Mouse (Mus musculus) ovary, postnatal 10 days (tissue): Measurements from ENCODE around the gene Ptpn6.
A peak's percentile ranks its signal among the peaks of the same experiment; 100 is the strongest.

ENCODE experiments used
- DNase-seq: peaks from one replicate; pipeline ENCODE4 v3.0.0; 2022; ENCODE audit warnings: low spot score

The Ptpn6 gene

DNA sequence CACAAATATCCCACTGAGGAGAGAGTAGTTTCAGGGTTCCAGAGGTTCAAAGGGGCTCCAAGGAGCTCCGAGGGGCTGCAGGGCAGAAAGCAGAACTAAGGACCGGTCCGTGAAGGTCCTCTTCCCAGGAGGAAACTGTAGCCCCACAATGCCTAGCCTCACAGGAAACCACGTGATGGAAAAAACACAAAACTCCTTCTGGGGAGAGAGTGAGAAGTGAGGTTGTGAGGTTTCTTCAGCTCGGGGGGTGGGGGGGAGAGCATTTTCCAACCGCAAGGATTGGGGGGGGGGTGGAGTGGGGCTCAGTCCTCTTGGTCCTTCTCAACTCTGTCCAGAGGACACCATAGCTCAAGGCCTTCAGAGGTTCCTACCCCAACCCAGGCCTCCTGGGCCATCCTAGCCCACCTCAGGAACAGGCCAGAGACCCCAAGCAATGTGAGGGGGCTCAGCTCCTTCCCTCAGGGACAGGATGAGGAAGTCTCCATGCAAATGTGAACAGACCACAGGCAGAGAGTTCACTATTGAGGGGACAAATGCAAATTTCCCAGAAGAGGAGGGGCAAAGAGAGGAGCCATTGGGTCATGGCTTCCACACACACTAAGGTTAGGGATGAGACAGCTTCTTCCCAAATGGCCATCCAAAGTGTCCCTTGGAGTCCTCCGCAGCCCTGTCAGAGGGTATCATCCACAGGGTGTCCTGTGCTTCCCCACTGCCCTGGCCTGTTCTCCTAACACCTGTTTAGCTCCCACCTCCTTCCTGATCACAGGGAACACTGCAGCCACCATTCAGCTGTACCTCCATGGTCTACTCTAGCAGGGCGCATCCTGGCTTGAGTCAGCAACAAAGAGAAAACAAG is 8.4 kb downstream of the Ptpn6 start:
- no peak for DNase-seq

DNA sequence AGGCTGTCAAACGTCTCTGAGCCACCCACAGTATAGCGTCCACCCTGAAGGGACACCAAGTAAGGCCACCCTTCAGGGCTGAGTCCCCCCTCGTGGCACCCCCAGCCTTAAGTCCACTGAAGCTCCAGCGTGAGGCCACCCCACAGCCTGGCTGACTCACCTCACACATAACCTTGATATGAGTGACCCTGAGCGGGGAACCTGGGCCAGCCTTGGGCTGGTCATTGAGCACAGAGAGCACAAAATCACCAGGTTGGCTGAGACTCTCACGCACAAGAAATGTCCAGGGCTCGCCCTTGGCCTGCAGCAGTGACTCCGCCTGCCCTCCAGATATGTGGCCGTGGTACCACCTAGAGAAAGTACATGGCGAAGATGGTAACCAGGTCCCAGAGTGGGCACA is 9.9 kb downstream of the Ptpn6 start:
- no peak for DNase-seq

DNA sequence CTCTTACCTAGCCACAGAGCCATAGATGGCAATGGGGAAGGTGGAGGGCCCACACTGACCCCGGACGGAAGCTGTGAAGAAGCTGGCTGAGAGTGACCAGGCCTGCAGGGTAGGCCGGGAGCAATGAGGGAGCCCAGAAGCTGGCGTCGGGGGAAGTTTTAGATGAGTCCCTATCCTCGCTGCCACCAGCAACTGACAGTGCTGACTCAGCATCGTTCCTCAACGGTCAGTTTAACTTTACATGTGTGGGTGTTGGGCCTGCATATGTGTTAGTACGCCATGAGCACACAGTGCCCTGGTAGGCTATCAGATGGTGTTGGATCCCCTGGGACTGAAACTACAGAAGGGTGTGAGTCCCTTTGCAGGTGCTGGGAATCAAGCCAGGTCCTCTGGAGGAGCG is 14.0 kb downstream of the Ptpn6 start:
- DNase-seq: no peak

DNA sequence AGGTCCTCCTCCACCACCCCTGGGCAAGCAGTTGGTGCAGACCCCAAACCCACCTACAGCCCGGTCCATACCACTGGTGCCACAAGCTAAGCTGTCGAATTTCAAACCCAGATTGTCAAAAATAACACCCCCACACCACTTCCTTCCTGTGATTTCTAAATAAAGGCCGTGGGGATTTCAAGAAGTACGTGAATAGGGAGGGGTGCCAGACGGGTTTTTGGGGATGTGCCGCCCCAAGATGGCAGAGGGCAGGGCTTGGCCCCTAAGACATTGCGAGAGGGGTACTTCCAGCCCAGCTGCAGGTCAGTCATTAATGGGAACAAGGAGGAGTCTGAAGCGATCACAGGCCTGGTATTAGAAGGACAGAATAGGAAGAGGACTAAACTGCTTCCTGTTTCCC is 15.0 kb downstream of the Ptpn6 start:
- DNase-seq: no peak

DNA sequence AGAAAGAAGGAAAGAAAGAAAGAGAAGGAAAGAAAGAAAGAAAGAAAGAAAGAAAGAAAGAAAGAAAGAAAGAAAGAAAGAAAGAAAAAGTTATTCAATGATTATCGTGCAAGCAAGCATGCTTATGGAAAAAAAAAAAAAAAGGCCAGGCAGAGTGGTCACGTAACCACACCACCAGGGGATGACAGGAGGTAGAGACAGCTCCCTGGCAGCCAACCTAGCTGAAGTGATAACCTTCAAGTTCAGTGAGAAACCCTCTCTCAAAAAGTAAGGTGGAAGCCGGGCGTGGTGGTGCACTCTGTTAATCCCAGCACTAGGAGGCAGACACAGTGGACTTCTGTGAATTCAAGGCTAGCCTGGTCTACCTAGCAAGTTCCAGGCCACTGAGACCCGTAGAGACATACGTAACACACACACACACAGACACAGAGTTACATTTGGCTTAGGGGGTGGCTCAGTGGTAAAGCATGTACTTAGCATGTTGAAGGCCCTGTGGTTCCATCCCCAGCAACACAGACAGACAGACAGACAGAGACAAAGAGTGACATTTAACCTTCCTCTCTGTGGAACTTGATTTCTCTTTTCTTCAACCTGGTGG is 15.5 kb downstream of the Ptpn6 start:
- no peak for DNase-seq

DNA sequence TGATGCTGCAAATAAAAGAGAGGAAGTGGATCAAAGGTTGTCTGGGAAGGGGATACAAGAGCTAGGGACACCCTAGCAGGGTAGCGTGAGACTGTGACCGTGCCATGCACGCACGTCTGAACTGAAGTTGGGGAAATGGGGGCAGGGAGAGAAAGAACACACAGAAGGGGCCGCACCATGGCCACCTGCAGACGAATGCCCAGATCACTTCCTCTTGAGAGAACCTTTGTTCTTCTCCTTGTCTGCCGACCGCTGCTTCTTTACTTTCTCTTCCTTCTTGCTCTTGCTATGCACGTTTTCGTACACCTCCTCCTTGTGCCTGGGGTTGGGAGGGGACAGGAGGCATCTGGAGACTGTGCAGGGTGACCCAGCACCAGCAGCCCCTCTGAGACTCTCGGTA is 17.6 kb downstream of the Ptpn6 start:
- no peak for DNase-seq

DNA sequence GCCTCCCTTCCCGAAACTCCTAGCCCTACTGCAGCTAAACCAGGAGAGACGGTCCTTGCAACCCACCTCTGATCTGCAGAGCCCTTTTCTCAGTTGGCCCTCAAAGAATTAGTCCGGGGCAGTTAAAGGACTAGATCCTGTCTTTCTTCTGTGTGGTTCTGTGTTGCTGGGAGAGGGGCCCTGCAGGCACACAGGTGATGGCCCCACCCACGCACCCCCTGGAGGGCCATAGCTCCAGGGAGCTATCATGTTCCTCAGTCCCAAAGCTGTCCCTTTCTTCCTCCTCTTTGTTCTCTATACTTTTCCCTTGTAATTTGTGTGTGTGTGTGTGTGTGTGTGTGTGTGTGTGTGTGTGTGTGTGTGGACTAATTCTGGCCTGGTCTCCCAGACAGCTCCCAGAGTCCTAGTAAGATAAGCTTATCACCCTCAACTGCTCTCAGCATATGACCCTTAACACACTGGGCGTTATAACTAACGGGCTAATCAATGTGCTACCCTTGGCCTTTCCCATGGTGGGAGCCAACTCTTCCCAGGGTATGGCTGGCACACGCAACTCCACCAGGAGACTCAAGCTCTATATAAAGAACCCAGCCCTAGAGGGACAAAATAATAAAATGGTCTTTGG is 19.0 kb downstream of the Ptpn6 start:
- DNase-seq: no peak

DNA sequence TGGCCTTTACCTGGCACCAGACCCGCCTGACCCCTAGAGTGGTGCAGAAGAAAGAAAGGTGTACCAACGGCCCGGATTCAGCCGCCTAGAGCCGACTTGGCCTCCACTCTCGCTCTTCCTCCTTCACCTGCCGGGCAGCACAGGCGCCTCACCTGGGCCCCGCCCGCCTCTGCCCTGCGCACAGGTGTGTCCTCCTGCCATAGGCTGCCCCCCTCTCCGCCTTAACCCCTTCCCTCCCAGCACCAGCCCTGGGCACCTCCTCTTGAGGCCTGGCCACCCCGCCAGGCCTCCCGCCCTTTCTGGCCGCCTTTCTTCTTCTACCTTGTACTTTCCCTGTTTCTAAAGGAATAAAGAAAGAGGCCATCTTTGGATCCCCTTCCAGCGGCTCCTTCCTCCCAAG is 19.8 kb downstream of the Ptpn6 start:
- no peak for DNase-seq

DNA sequence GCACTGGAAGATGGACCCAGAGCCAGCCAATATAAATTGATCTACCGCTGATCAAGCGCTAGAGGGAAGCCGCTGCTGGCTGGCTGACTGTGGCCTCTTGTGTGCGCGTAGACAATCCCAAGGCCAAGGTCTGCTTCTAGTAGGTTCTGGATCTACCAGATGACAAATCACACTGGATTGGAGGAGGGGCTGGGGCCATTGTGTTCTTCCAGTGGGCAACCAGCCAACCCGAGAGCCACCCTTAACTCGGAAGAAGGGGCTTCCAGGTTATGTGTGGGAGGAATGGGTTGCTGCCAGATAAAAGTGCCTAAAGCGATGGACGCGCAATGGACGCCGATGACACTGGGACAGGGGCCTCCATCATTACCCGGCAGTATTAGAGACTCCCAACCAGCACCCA is 20.5 kb downstream of the Ptpn6 start:
- DNase-seq: no peak

DNA sequence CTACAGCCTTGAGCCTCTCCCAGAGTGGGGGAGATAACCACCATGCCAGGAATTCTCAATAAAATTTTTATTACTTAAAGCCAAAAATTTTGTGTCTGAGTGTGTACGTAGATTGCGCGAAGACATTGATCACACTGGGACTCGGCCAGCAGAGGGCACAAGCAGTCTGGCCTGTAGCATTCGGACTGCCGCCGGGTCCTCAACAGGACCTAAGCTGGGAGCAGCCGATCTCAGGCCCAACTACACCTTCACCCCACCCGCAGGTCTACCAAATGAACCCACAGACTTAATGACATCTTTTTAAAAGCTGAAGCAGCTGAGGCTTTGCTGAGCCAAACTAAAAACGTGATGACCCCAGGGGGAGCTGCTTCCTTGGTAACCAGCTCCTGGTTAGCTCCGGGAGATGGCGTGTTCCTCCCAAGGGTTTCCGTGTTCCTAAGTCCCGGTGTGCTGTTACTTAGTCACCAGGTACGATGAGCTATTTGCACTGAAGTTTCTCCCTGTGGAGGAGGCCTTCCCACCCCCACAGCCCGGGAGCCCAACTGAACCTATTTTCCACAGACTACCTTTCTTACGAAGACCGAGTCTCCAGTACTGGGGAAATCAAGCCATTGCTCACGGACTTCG is 21.5 kb downstream of the Ptpn6 start:
- DNase-seq: no peak

DNA sequence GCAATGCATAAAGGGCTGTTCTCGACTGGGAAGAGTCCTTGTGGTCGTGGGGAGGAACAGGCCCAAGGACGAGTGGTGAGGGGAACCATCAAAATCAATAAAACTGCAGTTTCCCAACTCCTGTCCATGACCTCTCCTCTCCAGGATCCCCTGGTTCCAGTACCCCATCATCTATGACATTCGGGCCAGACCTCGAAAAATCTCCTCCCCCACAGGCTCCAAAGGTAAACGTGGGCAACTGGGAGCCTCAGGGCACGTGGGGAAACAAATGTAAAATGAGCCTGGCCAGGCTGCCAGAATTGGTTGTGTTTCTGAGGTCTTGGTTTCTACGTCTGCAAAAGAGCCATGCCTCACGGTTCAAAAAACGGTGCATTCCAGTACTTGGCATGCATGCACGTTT is 25.6 kb downstream of the Ptpn6 start:
- DNase-seq: no peak

DNA sequence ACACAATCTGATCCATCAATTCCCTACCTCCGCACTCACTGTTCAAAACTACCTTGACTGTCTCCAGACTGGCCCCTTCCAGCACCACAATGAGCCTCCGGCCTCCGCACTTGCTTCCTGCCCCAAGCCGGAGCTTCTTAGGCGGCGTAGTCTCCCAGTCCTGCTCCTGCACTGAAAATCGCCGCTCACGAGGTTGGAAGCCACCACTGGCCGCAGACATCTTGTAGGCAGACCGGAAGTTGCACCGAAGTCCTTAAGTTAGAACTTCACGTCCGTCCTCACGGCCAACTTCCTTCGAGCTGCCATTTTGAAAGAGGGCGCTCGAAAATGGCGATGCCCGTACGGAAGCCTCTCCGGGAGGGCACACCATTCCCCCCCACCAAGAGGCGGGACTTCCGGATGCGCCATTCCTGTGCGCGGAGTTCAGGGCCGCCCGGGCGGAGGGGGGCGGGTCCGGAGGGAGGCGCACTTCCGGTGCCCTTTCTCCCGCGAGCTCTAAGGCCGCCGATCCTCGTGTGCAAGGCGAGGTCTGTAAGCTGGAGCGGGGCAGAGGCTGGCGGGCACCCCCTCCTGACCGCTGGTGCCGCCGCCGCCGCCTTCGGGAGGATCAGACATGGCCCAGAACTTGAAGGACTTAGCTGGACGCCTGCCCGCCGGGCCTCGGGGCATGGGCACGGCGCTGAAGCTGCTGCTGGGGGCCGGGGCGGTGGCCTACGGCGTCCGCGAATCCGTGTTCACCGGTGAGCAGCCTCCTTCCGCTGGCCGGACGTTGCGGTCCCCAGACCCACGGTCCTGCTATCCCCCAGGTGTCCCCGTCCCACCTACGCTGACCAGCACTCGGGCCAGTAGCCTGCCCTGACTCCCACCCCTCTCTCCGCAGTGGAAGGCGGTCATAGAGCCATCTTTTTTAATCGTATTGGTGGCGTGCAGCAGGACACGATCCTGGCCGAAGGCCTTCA is 26.4 kb downstream of the Ptpn6 start, which contains the start of the genes Emg1 and Phb2:
Gene Emg1 (minus strand): TSS at position 355 of the 959 bp plus-strand sequence.
Gene Phb2 (plus strand): TSS at position 513 of the 959 bp plus-strand sequence.
- DNase-seq: peak; percentile 89

DNA sequence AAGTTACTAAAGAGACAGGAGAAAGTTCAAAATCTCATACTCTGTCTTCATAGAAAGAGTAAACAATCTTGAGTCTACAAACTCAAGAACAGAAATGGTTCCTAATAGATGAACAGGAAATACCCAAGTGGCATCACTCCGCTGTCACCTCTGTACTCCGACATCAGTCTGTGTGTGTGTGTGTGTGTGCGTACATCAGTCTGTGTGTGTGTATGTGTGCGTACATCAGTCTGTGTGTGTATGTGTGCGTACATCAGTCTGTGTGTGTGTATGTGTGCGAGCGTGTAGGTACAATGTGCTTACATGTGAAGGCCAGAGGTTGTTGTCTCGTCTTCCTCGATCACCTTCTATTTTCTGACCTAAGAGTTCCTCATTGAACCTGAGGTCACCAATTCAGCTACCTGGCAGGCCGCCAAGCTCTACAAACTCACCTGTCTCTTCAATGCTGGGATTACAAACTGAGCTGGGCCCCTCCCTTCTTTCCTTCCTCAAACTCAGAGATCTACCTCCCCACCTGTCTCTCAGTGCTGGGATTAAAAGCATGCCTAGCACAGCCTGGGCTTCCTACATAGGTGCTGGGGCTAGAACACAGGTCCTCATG is 30.1 kb downstream of the Ptpn6 start:
- no peak for DNase-seq

DNA sequence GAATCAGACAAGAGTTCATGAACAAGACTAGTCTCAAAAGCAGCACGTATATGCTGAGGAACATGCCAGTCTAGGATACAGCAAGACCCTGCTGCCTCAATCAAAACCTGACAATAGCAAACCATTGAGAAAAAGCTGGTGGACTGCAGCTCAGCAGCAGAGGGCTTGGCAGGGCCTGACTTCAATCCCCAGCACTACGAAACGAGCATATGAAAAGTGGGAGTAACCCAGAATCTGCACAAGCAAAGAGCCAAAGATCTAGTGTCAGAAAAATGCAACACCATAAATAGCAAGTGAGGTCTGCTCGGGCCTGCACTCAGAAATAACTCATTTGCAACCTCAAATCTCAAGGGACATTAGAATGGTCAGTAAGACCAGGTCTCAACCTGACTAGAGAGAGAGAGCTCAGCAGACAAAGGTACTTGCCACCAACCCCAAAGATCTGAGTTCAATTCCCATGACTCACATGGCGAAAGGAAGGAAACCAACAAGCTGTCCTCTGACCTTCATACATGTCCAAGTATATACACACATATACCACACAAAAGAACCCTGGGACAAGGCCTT is 32.4 kb downstream of the Ptpn6 start:
- DNase-seq: no peak

DNA sequence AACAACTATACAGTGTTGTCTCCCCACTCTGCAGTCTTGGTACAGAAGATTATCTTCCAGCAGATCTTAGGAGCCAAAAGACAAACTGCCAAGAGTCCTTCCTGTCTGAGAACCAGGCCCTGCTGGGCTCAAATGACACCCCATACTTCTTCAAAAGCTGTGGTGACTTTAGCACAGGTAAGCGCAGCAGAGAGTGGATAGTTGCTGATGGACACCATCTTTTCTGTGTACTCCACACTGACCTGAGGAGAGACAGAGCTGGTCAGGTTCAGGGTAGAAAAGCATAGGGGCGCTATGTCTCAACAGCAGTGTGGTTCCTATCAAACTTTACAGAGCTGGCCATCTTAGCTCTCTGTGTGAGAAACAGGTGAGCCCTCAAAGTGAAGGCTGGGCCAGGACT is 34.1 kb downstream of the Ptpn6 start:
- DNase-seq: no peak

DNA sequence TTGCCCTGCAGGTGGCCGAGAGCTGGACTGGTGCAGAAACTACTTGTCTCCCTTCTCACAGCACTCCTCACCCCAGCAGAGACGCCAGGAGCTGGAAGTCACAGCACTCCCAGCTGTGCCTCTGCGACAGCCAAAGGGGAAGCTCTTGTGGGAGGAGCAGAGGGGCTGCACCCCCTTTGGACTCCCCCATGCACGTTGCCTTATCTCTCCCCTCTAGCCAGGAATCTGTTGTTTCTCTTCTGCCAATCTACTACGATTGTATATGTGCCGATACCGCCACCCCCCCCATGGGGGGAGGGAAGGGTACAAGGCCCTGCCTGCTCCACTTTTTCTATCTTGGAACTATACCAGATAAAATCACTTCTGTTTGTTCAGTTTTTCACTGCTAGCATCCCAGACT is 34.7 kb downstream of the Ptpn6 start:
- no peak for DNase-seq

DNA sequence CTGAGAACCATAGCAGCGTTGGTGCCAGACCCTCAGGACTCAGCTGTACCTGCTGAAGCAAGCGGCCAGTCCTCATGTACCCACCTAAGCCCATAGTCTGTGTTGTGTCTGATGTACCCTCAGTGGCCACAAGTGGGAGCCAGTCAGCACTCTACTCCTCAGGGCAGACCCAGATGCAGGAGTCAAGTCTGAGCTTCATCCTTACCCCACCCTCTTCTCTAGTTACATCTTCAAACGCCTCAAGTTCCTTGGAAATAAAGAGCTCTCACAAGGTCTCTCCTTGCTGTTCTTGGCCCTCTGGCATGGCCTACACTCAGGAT is 35.8 kb downstream of the Ptpn6 start:
- DNase-seq: no peak

DNA sequence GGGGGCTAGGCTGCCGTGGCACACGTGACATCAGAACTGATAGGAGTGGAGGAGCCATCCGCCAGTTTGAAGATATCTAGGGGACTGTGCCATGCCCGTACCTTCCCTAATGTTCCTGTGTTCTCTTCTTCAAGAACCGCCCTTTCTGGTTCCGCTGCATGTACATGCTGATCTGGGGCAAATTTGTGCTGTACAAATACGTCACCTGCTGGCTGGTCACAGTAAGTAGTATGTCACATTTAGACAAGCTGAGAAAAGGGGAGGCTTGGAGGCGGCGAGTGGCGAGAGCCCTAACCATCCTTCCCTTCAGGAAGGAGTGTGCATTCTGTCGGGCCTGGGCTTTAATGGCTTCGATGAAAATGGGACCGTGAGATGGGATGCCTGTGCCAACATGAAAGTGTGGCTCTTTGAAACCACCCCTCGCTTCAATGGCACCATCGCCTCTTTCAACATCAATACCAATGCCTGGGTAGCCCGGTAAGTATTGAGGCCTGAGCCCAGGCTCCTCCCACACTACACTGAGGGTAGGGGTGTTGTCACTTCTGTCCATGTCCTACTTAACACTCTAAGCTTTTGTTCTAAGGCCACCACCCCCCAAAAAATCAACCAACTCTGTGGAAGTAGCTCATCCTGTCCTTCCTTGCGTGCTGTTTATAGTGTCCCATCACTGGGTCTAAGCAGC is 36.3 kb downstream of the Ptpn6 start:
- DNase-seq: no peak

DNA sequence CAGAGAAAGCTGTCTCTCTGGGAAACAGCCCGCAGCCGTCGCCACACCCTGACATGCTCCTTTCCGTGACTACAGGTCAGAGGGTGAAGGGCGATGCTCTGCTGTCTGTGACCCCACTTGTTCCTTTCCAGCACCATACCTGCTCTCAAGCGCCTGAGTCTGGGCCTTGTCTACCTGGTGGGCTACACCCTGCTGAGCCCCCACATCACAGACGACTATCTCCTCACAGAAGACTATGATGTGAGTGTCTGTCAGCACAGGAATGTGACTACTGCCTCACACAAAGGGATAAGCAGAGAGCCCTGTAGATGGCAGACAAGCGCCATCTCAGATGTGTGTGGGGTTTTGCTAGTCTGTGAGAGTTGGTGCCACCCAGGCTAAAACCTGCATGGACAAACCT is 37.2 kb downstream of the Ptpn6 start:
- DNase-seq: no peak

DNA sequence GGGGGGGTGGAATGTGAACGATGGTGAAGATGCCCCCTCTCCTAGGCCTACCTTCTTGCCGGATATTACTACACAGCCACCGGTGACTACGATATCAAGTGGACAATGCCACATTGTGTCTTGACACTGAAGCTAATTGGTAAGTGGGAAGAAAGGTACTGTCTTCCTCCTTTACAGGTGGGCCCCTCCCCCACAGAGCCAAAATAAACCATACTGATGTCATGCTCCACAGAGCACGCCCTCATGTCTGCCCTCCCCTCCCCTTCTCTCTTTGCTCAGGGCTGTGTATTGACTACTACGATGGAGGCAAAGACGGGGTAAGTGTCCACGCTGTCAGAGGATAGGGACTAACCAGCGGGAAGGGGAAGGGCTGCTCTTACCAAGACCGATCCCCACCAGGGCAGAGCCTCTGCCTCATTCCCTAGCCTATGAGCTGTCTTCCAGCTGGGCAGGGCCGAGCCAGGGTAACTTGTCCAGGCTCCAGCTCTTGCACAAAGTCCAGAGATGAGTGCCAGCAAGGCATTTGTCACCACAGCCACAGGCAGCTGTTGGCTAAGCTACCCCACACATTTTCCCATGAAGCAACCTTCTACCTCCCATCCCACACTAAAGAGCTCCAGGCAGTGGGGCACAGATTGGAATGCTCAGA is 38.4 kb downstream of the Ptpn6 start:
- DNase-seq: no peak
